Mouse (Mus musculus): ENCODE measurements at regions not wholly inside any gene's neighbourhood (a gene's known extent, or its start where the extent isn't known, plus 50 kb on each side); places are given as distances from the start of the nearest gene placed in this dataset.
A peak's percentile ranks its signal among the peaks of the same experiment; 100 is the strongest.

DNA sequence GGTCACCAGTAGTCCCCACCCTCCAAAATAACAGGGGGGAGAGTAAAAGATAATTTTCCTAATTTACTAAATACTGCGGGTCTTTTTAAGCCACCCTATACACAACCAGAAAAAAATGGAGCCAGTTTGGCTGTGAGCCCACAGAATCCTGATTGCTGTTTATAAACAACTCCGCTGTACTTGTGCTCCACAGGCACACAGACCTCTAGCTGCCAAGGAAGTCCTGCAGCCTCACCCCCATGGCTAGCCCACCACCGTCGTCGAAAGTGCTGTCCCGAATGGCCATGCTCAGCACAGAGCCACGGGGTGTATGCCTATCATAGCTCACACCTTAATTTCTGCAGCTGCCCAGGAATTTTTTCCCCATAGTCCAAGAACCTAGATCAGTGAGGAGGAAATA is 124.3 kb upstream of the Noct start:
- no peaks in the 10 kb centered on the region for H3K36me3 ChIP-seq (ENCODE audit: control insufficient read depth, insufficient read depth, low read length)
- no peak overlapping the region for H3K4me3 ChIP-seq (replicated peaks; ENCODE audit: low read depth, low read length)
- H3K27ac ChIP-seq (replicated peaks; ENCODE audit: low read depth, low read length): no peak overlapping the region
- WGBS: 94% methylated on average over 7 of the region's 7 CpGs
- peaks cover 20% of the 10 kb centered on the region for H3K4me1 ChIP-seq (ENCODE audit: control insufficient read depth, insufficient read depth, low read length)
- no peak overlapping the region for H3K4me2 ChIP-seq (ENCODE audit: low read length)
- H3K9ac ChIP-seq (replicated peaks; ENCODE audit: low read length): no peak overlapping the region
- peaks cover 2% of the 10 kb centered on the region; the same call in 1 of the 2 replicates for H3K9me3 ChIP-seq (ENCODE audit: control insufficient read depth, low read length)
- ATAC-seq (ENCODE audit: low FRiP score, low TSS enrichment) (no peak), DNase-seq (no peak)
- no peaks in the 10 kb centered on the region for H3K27me3 ChIP-seq (ENCODE audit: control insufficient read depth, insufficient read depth, low read length)

GRCm38 (mm10) chr3:51108639-51109202 is 115.5 kb upstream of the Noct start:
- H3K4me2 ChIP-seq (ENCODE audit: low read length): no peak overlapping the region
- peak; percentile 39 for DNase-seq
- no peak overlapping the region for H3K27ac ChIP-seq (replicated peaks; ENCODE audit: low read depth, low read length)
- no peaks in the 10 kb centered on the region for H3K36me3 ChIP-seq (ENCODE audit: control insufficient read depth, insufficient read depth, low read length)
- 21% methylated on average over 12 of the region's 12 CpGs for WGBS
- 0 out of 2 replicates have a peak, but pooled peaks cover 3% of the 10 kb centered on the region for H3K4me1 ChIP-seq (ENCODE audit: control insufficient read depth, insufficient read depth, low read length)
- no peak overlapping the region for H3K9ac ChIP-seq (replicated peaks; ENCODE audit: low read length)
- no peak for ATAC-seq (ENCODE audit: low FRiP score, low TSS enrichment)
- no peak overlapping the region for H3K4me3 ChIP-seq (replicated peaks; ENCODE audit: low read depth, low read length)
- H3K27me3 ChIP-seq (ENCODE audit: control insufficient read depth, insufficient read depth, low read length): no peaks in the 10 kb centered on the region
- H3K9me3 ChIP-seq (ENCODE audit: control insufficient read depth, low read length): no peaks in the 10 kb centered on the region

GRCm38 (mm10) chr3:51111241-51111640 is 113.0 kb upstream of the Noct start:
- DNase-seq (no peak), ATAC-seq (ENCODE audit: low FRiP score, low TSS enrichment) (no peak)
- H3K9me3 ChIP-seq (ENCODE audit: control insufficient read depth, low read length): no peaks in the 10 kb centered on the region
- no peak overlapping the region for H3K4me2 ChIP-seq (ENCODE audit: low read length)
- H3K4me1 ChIP-seq (ENCODE audit: control insufficient read depth, insufficient read depth, low read length): 0 out of 2 replicates have a peak, but pooled peaks cover 3% of the 10 kb centered on the region
- no peak overlapping the region for H3K27ac ChIP-seq (replicated peaks; ENCODE audit: low read depth, low read length)
- no peaks in the 10 kb centered on the region for H3K36me3 ChIP-seq (ENCODE audit: control insufficient read depth, insufficient read depth, low read length)
- 95% methylated on average over 11 of the region's 11 CpGs for WGBS
- H3K9ac ChIP-seq (replicated peaks; ENCODE audit: low read length): no peak overlapping the region
- no peaks in the 10 kb centered on the region for H3K27me3 ChIP-seq (ENCODE audit: control insufficient read depth, insufficient read depth, low read length)
- no peak overlapping the region for H3K4me3 ChIP-seq (replicated peaks; ENCODE audit: low read depth, low read length)

DNA sequence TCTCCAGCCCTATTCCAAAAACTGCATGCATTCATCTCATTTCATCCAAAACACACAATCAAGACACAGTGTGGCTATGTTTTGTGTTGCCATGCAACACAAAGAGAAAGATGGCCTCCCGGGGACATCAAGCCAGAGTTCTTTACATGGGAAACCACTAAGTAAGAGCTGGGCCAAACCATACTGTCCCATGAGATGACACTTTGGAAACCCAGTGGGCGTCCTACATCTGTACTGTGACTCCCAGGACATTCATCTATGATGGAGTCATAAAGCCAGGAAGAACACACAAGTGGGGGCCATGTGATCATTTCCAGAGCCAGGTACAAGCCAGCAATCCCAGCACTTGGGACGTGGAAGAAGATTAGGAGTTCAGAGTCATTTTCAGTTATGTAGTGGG is 111.9 kb upstream of the Noct start:
- Histone ChIP-seq H3K9ac (replicated peaks; ENCODE audit: low read length) (no peak overlapping the region), H3K27me3 (ENCODE audit: control insufficient read depth, insufficient read depth, low read length) (no peaks in the 10 kb centered on the region), H3K9me3 (ENCODE audit: control insufficient read depth, low read length) (no peaks in the 10 kb centered on the region), H3K27ac (replicated peaks; ENCODE audit: low read depth, low read length) (no peak overlapping the region), H3K4me3 (replicated peaks; ENCODE audit: low read depth, low read length) (no peak overlapping the region), H3K36me3 (ENCODE audit: control insufficient read depth, insufficient read depth, low read length) (no peaks in the 10 kb centered on the region), H3K4me1 (ENCODE audit: control insufficient read depth, insufficient read depth, low read length) (0 out of 2 replicates have a peak, but pooled peaks cover 3% of the 10 kb centered on the region), H3K4me2 (ENCODE audit: low read length) (no peak overlapping the region)
- 83% methylated on average over 3 of the region's 3 CpGs for WGBS
- DNase-seq (no peak), ATAC-seq (ENCODE audit: low FRiP score, low TSS enrichment) (no peak)

GRCm38 (mm10) chr3:51115921-51116320 is 108.3 kb upstream of the Noct start:
- H3K4me2 ChIP-seq (ENCODE audit: low read length): no peak overlapping the region
- no peaks in the 10 kb centered on the region for H3K9me3 ChIP-seq (ENCODE audit: control insufficient read depth, low read length)
- H3K27ac ChIP-seq (replicated peaks; ENCODE audit: low read depth, low read length): no peak overlapping the region
- H3K4me3 ChIP-seq (replicated peaks; ENCODE audit: low read depth, low read length): no peak overlapping the region
- WGBS: 79% methylated on average over 2 of the region's 2 CpGs
- H3K9ac ChIP-seq (replicated peaks; ENCODE audit: low read length): no peak overlapping the region
- no peaks in the 10 kb centered on the region for H3K27me3 ChIP-seq (ENCODE audit: control insufficient read depth, insufficient read depth, low read length)
- DNase-seq (no peak), ATAC-seq (ENCODE audit: low FRiP score, low TSS enrichment) (no peak)
- H3K36me3 ChIP-seq (ENCODE audit: control insufficient read depth, insufficient read depth, low read length): no peaks in the 10 kb centered on the region
- no peaks in the 10 kb centered on the region for H3K4me1 ChIP-seq (ENCODE audit: control insufficient read depth, insufficient read depth, low read length)

GRCm38 (mm10) chr3:51118706-51119105 is 105.5 kb upstream of the Noct start:
- Histone ChIP-seq H3K4me1 (ENCODE audit: control insufficient read depth, insufficient read depth, low read length) (no peaks in the 10 kb centered on the region), H3K9ac (replicated peaks; ENCODE audit: low read length) (no peak overlapping the region), H3K27ac (replicated peaks; ENCODE audit: low read depth, low read length) (no peak overlapping the region), H3K4me2 (ENCODE audit: low read length) (no peak overlapping the region), H3K9me3 (ENCODE audit: control insufficient read depth, low read length) (no peaks in the 10 kb centered on the region), H3K27me3 (ENCODE audit: control insufficient read depth, insufficient read depth, low read length) (no peaks in the 10 kb centered on the region), H3K36me3 (ENCODE audit: control insufficient read depth, insufficient read depth, low read length) (no peaks in the 10 kb centered on the region), H3K4me3 (replicated peaks; ENCODE audit: low read depth, low read length) (no peak overlapping the region)
- DNase-seq (no peak), ATAC-seq (ENCODE audit: low FRiP score, low TSS enrichment) (no peak)
- WGBS: 83% methylated on average over 7 of the region's 7 CpGs

DNA sequence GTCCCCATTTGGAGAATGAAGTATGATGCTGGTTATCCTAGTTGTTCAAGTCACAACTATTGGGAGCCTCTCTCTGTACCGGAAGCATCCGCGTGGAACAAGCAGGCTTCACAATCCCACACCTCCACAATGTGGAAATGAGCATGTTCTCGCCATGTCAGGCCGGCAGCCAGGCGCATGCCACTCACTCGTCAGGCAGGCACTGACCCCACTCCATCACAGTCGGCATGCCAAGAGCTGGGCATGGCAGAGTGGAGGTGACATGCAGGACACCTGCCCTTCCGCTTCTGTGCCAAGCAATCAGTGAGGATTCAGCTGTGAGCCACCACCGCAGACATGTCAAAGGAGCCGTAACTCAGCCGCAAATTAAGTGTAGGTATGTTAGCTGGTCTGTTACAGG is 103.7 kb upstream of the Noct start:
- no peak overlapping the region for H3K4me2 ChIP-seq (ENCODE audit: low read length)
- WGBS: 85% methylated on average over 12 of the region's 12 CpGs
- no peaks in the 10 kb centered on the region for H3K9me3 ChIP-seq (ENCODE audit: control insufficient read depth, low read length)
- no peak overlapping the region for H3K4me3 ChIP-seq (replicated peaks; ENCODE audit: low read depth, low read length)
- ATAC-seq (ENCODE audit: low FRiP score, low TSS enrichment): no peak
- H3K4me1 ChIP-seq (ENCODE audit: control insufficient read depth, insufficient read depth, low read length): no peaks in the 10 kb centered on the region
- H3K27me3 ChIP-seq (ENCODE audit: control insufficient read depth, insufficient read depth, low read length): no peaks in the 10 kb centered on the region
- H3K36me3 ChIP-seq (ENCODE audit: control insufficient read depth, insufficient read depth, low read length): no peaks in the 10 kb centered on the region
- no peak overlapping the region for H3K9ac ChIP-seq (replicated peaks; ENCODE audit: low read length)
- no peak overlapping the region for H3K27ac ChIP-seq (replicated peaks; ENCODE audit: low read depth, low read length)
- DNase-seq: no peak

DNA sequence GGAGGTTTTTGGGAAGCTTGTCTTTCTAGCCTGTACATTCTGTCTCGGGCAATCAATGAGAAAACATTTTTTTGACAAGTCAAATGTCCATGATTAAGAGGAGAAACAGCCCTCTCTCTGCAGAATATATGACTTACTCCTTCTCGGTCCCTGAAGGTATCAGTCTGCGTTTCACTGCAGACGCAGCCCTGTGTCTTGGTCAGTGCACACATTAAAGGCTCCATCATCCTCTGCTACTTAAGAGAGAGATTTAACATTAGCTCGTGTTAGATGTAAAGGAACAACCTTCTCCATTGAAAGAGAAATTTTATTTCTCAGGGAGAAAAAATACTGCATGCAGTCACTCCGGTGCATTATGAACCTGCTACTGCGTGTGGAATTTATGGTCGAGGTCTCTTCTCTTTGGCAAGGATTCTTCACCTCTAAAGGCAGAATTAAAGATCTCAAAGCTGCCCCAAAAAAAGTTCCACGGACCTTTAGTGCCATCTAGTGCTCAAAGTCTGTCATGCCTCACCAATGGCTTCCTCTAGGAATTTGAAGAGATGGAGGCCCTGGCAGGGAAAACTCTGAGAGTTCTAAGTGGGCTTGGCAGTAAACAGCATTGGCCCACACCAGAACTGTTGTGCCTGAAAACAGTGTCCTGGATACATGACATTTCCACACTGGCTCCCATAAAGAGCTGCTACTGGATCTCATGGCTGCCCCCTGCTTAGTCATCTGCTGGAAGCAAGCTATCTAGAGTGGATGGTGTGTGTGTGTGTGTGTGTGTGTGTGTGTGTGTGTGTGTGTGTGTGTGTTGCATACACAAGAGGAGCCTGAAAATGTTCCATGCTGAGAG is 102.3 kb upstream of the Noct start:
- H3K27me3 ChIP-seq (ENCODE audit: control insufficient read depth, insufficient read depth, low read length): no peaks in the 10 kb centered on the region
- no peaks in the 10 kb centered on the region for H3K4me1 ChIP-seq (ENCODE audit: control insufficient read depth, insufficient read depth, low read length)
- no peaks in the 10 kb centered on the region for H3K36me3 ChIP-seq (ENCODE audit: control insufficient read depth, insufficient read depth, low read length)
- 25% methylated on average over 9 of the region's 9 CpGs for WGBS
- DNase-seq (peak; percentile 95), ATAC-seq (ENCODE audit: low FRiP score, low TSS enrichment) (peak; percentile 59; the same call in 1 of the 2 replicates)
- H3K4me3 ChIP-seq (replicated peaks; ENCODE audit: low read depth, low read length): no peak overlapping the region
- no peak overlapping the region for H3K9ac ChIP-seq (replicated peaks; ENCODE audit: low read length)
- peak overlapping the region; percentile 32; the same call in 1 of the 2 replicates for H3K27ac ChIP-seq (replicated peaks; ENCODE audit: low read depth, low read length)
- 0 out of 2 replicates have a peak overlapping the region, but pooled peaks have one; percentile 18 for H3K4me2 ChIP-seq (ENCODE audit: low read length)
- no peaks in the 10 kb centered on the region for H3K9me3 ChIP-seq (ENCODE audit: control insufficient read depth, low read length)

GRCm38 (mm10) chr3:51122541-51122935 is 101.7 kb upstream of the Noct start:
- H3K4me1 ChIP-seq (ENCODE audit: control insufficient read depth, insufficient read depth, low read length): no peaks in the 10 kb centered on the region
- H3K9me3 ChIP-seq (ENCODE audit: control insufficient read depth, low read length): no peaks in the 10 kb centered on the region
- 100% methylated on average over 1 of the region's 1 CpGs for WGBS
- no peaks in the 10 kb centered on the region for H3K36me3 ChIP-seq (ENCODE audit: control insufficient read depth, insufficient read depth, low read length)
- ATAC-seq (ENCODE audit: low FRiP score, low TSS enrichment): no peak
- no peaks in the 10 kb centered on the region for H3K27me3 ChIP-seq (ENCODE audit: control insufficient read depth, insufficient read depth, low read length)
- no peak overlapping the region for H3K27ac ChIP-seq (replicated peaks; ENCODE audit: low read depth, low read length)
- no peak overlapping the region for H3K4me2 ChIP-seq (ENCODE audit: low read length)
- no peak for DNase-seq
- H3K4me3 ChIP-seq (replicated peaks; ENCODE audit: low read depth, low read length): no peak overlapping the region
- H3K9ac ChIP-seq (replicated peaks; ENCODE audit: low read length): no peak overlapping the region
